Comparison of ENCODE assay signal across 13 mouse cellular contexts in genomic region chr17:87513822-87514221, GRCm38 (mm10).
DNase-seq lines count a peak whose midpoint lies in the region; ATAC-seq lines count a peak whose summit lies in the region.
"Had no signal": no experiment of that assay in that cellular context is flagged by ENCODE, and none has a peak within 500 bp of the region (broad histone marks: within the 10 kb centered on the region; RNA-seq: fewer than 3 reads in every experiment).

No protein-coding gene starts in this region.

- H3K9me3 ChIP-seq in heart, embryonic 13.5 days: no peaks in the 10 kb centered on the region
- H3K9me3 ChIP-seq in liver, embryonic 16.5 days (replicated peaks; ENCODE audit: control insufficient read depth, low read length): no peaks in the 10 kb centered on the region
- H3K9me3 ChIP-seq in midbrain, embryonic 15.5 days: no peaks in the 10 kb centered on the region
- H3K9me3 ChIP-seq: forebrain, embryonic 13.5 days had no signal

- no peak for DNase-seq in heart, postnatal 14 days
- DNase-seq in CD4-positive helper T cell, adult 2 months (ENCODE audit: low read depth, low spot score): peak; percentile 35
- DNase-seq in c-Kit-positive CD71-positive TER-119-positive erythroid progenitor cells, embryonic 14.5 days (ENCODE audit: low spot score): peak; percentile 52
- no peak for DNase-seq in frontal cortex, postnatal 10 days (ENCODE audit: low spot score in 2 of 2)
- no peak for DNase-seq in ovary, postnatal 10 days (ENCODE audit: low spot score)
- DNase-seq: adrenal gland, postnatal 14 days; cerebellum, postnatal 36 days; layer of hippocampus, postnatal 36 days had no signal

- no peak overlapping the region for H3K9ac ChIP-seq in heart, embryonic 13.5 days
- H3K9ac ChIP-seq in liver, embryonic 16.5 days (ENCODE audit: low read depth, low read length): no peak overlapping the region; the same call in 1 of the 2 replicates
- no peak overlapping the region for H3K9ac ChIP-seq in midbrain, embryonic 15.5 days
- H3K9ac ChIP-seq: forebrain, embryonic 13.5 days had no signal

- no peak for ATAC-seq in heart, embryonic 13.5 days (ENCODE audit: extremely low read depth, insufficient number of reproducible peaks, low FRiP score, low TSS enrichment)
- peak; percentile 77 for ATAC-seq in liver, embryonic 16.5 days (ENCODE audit: low read depth)
- no peak for ATAC-seq in midbrain, embryonic 15.5 days (replicated peaks)
- ATAC-seq: forebrain, embryonic 13.5 days had no signal

- intact Hi-C loops in heart, postnatal 14 days (cut with DNase I): no loop called here

- H3K27me3 ChIP-seq in heart, embryonic 13.5 days (replicated peaks): no peaks in the 10 kb centered on the region
- no peaks in the 10 kb centered on the region for H3K27me3 ChIP-seq in liver, embryonic 16.5 days (ENCODE audit: control insufficient read depth, insufficient read depth, low read depth, low read length)
- H3K27me3 ChIP-seq in midbrain, embryonic 15.5 days (replicated peaks): no peaks in the 10 kb centered on the region
- H3K27me3 ChIP-seq: forebrain, embryonic 13.5 days had no signal

- H3K27ac ChIP-seq in heart, embryonic 13.5 days (replicated peaks): peak overlapping the region; percentile 62
- no peak overlapping the region for H3K27ac ChIP-seq in liver, embryonic 16.5 days (ENCODE audit: low read length)
- H3K27ac ChIP-seq in midbrain, embryonic 15.5 days: no peak overlapping the region
- H3K27ac ChIP-seq: forebrain, embryonic 13.5 days had no signal

- WGBS in heart, embryonic 13.5 days: 10% methylated on average over 11 of the region's 11 CpGs
- 7% methylated on average over 11 of the region's 11 CpGs for WGBS in liver, embryonic 16.5 days (ENCODE audit: insufficient replicate concordance)
- WGBS in midbrain, embryonic 15.5 days: 70% methylated on average over 11 of the region's 11 CpGs

- H3K4me1 ChIP-seq in heart, embryonic 13.5 days: peaks cover 46% of the 10 kb centered on the region
- H3K4me1 ChIP-seq in liver, embryonic 16.5 days (ENCODE audit: control insufficient read depth, low read depth, low read length): peaks cover 15% of the 10 kb centered on the region
- H3K4me1 ChIP-seq in midbrain, embryonic 15.5 days: peaks cover 12% of the 10 kb centered on the region; the same call in 1 of the 2 replicates
- H3K4me1 ChIP-seq: forebrain, embryonic 13.5 days had no signal

- H3K4me2 ChIP-seq in heart, embryonic 13.5 days: peak overlapping the region; percentile 26
- H3K4me2 ChIP-seq in liver, embryonic 16.5 days (ENCODE audit: low read depth, low read length): peak overlapping the region; percentile 17; the same call in 1 of the 2 replicates
- no peak overlapping the region for H3K4me2 ChIP-seq in midbrain, embryonic 15.5 days
- H3K4me2 ChIP-seq: forebrain, embryonic 13.5 days; midbrain, embryonic 11.5 days had no signal

- no peak overlapping the region for H3K4me3 ChIP-seq in heart, embryonic 13.5 days
- H3K4me3 ChIP-seq in liver, embryonic 16.5 days (ENCODE audit: low read depth, low read length): no peak overlapping the region
- no peak overlapping the region for H3K4me3 ChIP-seq in midbrain, embryonic 15.5 days
- H3K4me3 ChIP-seq: forebrain, embryonic 13.5 days had no signal

- H3K36me3 ChIP-seq in heart, embryonic 13.5 days: no peaks in the 10 kb centered on the region
- H3K36me3 ChIP-seq in liver, embryonic 16.5 days (ENCODE audit: control insufficient read depth, insufficient read depth): no peaks in the 10 kb centered on the region
- H3K36me3 ChIP-seq in midbrain, embryonic 15.5 days (replicated peaks): no peaks in the 10 kb centered on the region

Comparison
In these comparisons a context has a peak if more than half of its experiments do, and no peak if none do; other contexts are left out.
1. DNase-seq: peak in CD4-positive helper T cell, adult 2 months (single experiment) and c-Kit-positive CD71-positive TER-119-positive erythroid progenitor cells, embryonic 14.5 days (single experiment); none in heart, postnatal 14 days (0 of 2), frontal cortex, postnatal 10 days (0 of 2) and ovary, postnatal 10 days (single experiment).